Mouse (Mus musculus): Measurements from ENCODE around the gene Rrp12.
"Not testable (repeated sequence)": the region's sequence is repeated elsewhere in the genome, so short reads cannot be mapped to it uniquely, and the experiment has no call there.

The Rrp12 gene

GRCm38 (mm10) chr19:41847992-41848851 lies 47.8 kb downstream of the Rrp12 start, which contains the start of gene Frat2:
TSS of gene Frat2 (minus strand) at chr19:41848132.
- DNase-seq (ENCODE audit: low read depth) = peak; percentile 87

- not testable (repeated sequence) for DNase-seq (ENCODE audit: low read depth)
These were observed 48.4 kb downstream of the Rrp12 start for GRCm38 (mm10) chr19:41847614-41847991.

DNA sequence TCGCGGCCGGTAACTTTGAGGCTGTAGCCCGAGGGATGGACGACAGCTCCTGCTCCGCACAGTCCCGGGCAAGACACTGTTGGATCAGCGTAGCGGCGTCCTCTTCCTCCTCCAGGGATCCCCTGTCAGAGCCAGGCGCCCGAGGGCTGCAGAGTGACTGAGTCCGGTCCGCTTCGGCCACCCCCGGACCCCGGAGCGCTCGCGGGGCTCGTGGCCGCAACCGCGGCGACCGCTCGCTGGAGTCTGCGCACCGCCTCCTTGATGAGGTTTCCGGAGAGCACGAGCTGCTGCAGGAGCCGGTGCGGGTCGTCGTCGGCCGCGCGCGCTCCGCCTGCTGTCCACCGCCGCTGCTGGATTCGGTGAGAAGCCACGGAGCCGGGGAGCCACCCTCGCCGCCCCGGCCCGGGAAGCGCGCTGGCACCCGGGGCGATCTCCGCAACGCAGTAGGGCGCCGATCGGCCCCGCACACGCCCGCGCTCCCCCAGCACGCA lies 48.8 kb downstream of the Rrp12 start:
- no peak for DNase-seq (ENCODE audit: low read depth)

GRCm38 (mm10) chr19:41846366-41847090 lies 49.4 kb downstream of the Rrp12 start:
- no peak for DNase-seq (ENCODE audit: low read depth)

DNA sequence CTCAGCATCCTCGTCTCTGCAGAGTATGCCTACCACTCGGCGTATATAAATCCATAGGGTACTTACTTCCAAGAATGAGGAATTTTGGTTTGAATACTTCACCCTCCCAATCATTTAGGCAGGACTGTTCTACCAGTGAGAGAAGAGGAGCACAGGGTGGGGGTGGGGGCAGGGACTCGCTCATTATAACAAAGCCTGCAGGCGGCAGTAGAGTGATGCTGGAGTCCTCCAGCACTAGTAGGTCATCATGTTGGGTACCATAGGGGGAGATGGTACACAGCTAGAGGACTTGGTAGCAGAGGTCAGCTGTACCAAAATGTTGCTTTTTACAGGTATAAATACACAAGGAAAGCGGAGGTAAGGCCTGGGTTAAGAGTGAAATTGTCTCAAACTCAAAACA lies 51.6 kb downstream of the Rrp12 start:
- no peak for DNase-seq (ENCODE audit: low read depth)

GRCm38 (mm10) chr19:41842706-41843105 lies 53.3 kb downstream of the Rrp12 start:
- DNase-seq (ENCODE audit: low read depth) = no peak

DNA sequence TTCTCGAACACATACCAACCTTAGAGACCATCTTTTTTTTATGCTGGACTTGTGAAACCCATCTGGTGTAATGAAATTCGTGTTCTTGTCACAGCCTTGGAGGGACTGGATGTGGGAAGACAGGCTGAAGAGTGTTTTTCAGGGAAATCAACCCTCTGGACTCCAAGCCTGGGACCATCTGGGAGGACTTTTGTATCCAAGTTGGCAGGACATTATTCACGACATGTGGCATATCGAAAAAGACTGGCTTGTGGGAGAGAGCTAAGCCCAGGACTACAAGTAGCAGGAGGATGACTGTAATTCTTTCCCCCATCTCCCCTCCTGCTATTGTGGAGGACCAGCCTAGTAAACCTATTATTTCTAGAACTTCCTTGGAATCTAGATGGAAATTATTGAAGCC lies 53.8 kb downstream of the Rrp12 start:
- DNase-seq (ENCODE audit: low read depth) = no peak

- DNase-seq (ENCODE audit: low read depth) = no peak
These were observed 54.7 kb downstream of the Rrp12 start for GRCm38 (mm10) chr19:41841105-41841750.

- DNase-seq (ENCODE audit: low read depth) = no peak
These were observed 56.3 kb downstream of the Rrp12 start for GRCm38 (mm10) chr19:41839685-41840084.

DNA sequence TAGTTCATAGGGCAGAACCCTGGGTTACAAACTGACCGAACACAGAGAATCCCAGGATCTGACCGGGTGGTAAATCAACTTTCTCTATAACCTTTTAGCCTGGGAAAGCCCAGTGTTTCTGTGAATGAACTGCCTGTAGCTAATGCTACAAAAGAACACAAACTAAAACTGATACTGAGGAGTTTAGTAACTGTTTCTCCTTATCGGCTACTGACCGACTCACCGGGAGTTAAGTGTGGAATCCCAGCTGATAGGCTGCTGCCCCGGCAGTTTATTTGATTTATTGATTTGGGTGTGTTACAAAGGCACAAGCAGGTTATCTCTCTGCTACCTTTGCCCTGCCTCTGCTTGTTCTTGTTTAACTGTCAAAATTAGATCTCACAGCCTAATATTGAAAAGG lies 57.2 kb downstream of the Rrp12 start:
- DNase-seq (ENCODE audit: low read depth) = no peak

DNA sequence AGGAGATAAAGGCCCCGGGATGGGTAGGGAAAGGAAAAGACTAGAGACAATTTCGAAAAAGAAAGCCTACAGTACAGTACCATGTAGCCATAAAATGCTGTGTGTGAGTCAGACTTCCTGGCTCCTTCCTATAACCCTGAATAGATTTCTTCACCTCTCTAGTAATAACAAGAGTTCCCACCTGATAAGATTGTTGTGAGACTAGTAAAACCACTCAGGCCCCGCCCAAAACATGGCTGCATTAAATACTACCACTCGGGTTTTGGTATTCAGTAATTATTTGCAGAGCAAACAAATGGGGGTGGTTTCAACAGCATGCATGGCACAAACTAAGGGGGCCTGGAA lies 58.1 kb downstream of the Rrp12 start:
- DNase-seq (ENCODE audit: low read depth) = no peak

DNA sequence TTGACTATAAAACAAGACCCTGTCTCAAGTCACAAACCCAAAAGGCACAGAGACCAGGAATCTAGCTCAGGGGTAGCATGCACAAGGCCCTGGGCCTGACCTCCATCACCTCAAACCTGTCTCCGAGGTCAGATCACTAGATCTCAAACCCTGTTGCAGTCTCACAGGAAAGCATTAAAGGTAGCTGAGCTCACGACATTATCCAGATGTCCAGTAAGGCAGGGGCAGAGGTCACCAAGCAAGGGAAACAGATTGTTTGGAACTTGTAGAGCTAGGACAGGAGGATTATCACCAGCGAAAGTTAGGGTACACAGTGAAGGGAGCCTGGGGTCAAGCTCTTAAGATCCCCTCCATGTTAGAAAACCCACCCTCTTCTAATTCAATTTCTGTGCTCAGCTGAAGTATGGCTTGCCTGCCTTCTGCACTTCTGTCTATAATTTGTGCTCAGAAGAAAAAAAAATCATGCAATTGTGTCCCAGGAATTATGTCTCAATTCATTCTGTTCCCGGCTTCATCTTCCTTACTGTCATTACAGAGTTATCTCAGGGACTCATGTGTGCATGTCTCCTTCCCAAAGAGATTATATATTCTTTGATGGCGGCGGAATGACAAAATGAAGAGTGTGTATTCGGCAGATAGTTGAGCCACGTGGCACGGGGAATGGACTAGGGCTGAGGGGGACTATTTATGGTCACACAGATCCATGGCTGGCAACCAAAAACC lies 58.6 kb downstream of the Rrp12 start:
- DNase-seq (ENCODE audit: low read depth) = no peak

DNA sequence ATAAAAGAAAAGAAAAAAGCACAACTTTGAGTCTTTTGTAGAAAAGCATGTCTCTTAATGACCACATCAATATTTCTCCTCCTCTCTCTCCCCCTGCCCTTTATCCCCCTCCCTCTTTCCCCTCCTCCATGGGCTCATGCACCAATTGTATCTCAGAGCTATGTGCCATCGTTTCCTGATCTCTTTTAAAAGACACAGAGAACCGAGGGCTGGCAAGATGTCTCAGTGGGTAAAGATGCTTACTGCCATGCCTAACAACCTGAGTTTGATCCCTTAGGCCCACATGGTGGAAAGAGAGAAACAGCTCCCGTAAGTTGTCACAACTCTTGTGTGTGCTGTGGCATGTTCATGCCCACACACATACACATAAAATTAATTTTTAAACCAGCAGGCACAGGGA lies 59.3 kb downstream of the Rrp12 start:
- no peak for DNase-seq (ENCODE audit: low read depth)

GRCm38 (mm10) chr19:41835816-41836215 lies 60.2 kb downstream of the Rrp12 start:
- DNase-seq (ENCODE audit: low read depth) = no peak

DNA sequence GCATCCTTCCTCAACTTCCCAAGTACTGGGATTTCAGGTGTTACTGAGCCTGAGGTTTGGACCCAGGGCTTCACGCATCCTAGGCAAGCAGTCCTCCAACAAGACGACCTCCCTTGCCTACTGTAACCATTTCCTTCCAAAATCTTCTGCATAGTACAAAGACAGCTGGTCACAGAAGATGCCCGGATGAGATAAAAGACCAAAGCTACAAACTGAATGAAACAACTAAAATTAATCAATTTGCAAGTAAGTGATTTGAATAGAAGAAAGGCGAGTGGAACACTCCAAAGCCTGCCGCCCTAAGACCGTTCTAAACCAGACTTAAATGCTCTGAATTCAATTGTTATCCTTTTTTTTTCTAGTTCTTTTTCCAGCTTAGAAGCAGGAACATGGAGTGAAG lies 60.6 kb downstream of the Rrp12 start:
- DNase-seq (ENCODE audit: low read depth) = no peak

GRCm38 (mm10) chr19:41832501-41833201 lies 63.3 kb downstream of the Rrp12 start:
- DNase-seq (ENCODE audit: low read depth) = no peak

GRCm38 (mm10) chr19:41831718-41832391 lies 64.1 kb downstream of the Rrp12 start:
- no peak for DNase-seq (ENCODE audit: low read depth)

GRCm38 (mm10) chr19:41831101-41831570 lies 64.8 kb downstream of the Rrp12 start:
- DNase-seq (ENCODE audit: low read depth) = no peak

- DNase-seq (ENCODE audit: low read depth) = no peak
These were observed 65.6 kb downstream of the Rrp12 start for GRCm38 (mm10) chr19:41830106-41831031.

All from c-Kit-positive CD71-negative TER-119-negative erythroid progenitor cells, embryonic 14.5 days (primary cell).